Mouse (Mus musculus) limb, embryonic 12.5 days (tissue): ENCODE measurements around the gene Slc2a9. TPM values are rescaled to one million over a fixed set of nuclear protein-coding genes. Genes with fewer than 3 reads are reported as not detected.

Experiments
- ATAC-seq: fragments of 200-750 bp; cut with Nextera tagmentation; 2 replicates; pipeline ENCODE4 v1.8.0; 2017; ENCODE audit warnings: low read depth, moderate TSS enrichment; ENCODE audit not compliant: insufficient number of reproducible peaks, insufficient read depth, low FRiP score, low TSS enrichment
- H3K27ac ChIP-seq: fragments of 300-500 bp; sonication (generic); 2 replicates; pipeline ENCODE4 v1.5.1; 2016; ENCODE audit warnings: mild to moderate bottlenecking, moderate library complexity
- H3K27me3 ChIP-seq: fragments of 300-500 bp; sonication (generic); 2 replicates; pipeline ENCODE4 v1.6.1; 2016; ENCODE audit warnings: mild to moderate bottlenecking, moderate library complexity
- H3K36me3 ChIP-seq: fragments of 300-500 bp; sonication (generic); 2 replicates; pipeline ENCODE4 v1.6.1; 2016; ENCODE audit warnings: mild to moderate bottlenecking, moderate library complexity
- H3K4me1 ChIP-seq: fragments of 300-500 bp; sonication (generic); replicated peaks from 2 replicates; pipeline ENCODE4 v1.6.1; 2016
- H3K4me2 ChIP-seq: fragments of 300-500 bp; sonication (generic); 2 replicates; pipeline ENCODE4 v1.6.1; 2016; ENCODE audit warnings: mild to moderate bottlenecking, moderate library complexity
- H3K4me3 ChIP-seq: fragments of 300-500 bp; sonication (generic); replicated peaks from 2 replicates; pipeline ENCODE4 v1.5.1; 2016; ENCODE audit warnings: mild to moderate bottlenecking
- H3K9ac ChIP-seq: fragments of 300-500 bp; sonication (generic); replicated peaks from 2 replicates; pipeline ENCODE4 v1.6.1; 2016; ENCODE audit warnings: mild to moderate bottlenecking, moderate library complexity
- H3K9me3 ChIP-seq: fragments of 300-500 bp; sonication (generic); 2 replicates; pipeline ENCODE4 v1.6.1; 2016; ENCODE audit warnings: mild to moderate bottlenecking, moderate library complexity
- WGBS: fragments of 180-500 bp; shearing (Covaris S2); methylation state at CpG from one replicate; pipeline ENCODE4 v1.1.7; 2016; 5-methylcytosine and 5-hydroxymethylcytosine counted together
- polyA plus RNA-seq: library from polyadenylated mRNA; unstranded; fragments of >200 nt; fragmentation: Nextera tagmentation; extraction: Ambion mirVana; gene quantifications from 2 replicates; pipeline ENCODE4 v1.2.1, GENCODE M21; 2016

Gene Slc2a9
- polyA plus RNA-seq, 1 experiment from 2014 or later: 0.69 TPM

DNA sequence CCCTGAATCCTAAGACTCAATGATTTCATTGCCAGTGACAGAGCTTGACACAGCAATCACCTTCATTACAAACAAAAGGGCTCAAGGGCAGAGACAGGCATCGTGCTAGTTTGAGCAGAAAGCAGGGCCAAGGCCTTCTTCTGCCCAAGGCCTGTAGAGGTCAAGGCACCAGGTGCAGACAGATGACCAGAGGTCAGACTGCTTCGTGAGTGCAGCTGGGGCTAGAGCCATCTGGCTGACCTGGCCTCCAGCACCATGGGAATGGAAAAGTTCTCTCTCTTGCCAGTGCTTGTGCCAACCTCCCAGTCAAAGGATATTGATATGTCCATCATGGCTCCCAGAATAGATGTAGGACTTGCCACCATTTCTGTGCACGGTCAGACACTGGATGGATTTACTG is 33.9 kb upstream of the Slc2a9 start:
- H3K27me3 ChIP-seq: no peaks in the 10 kb centered on the region

GRCm38 (mm10) chr5:38532084-38532483 is 29.1 kb upstream of the Slc2a9 start:
- Histone ChIP-seq H3K4me1 (no peaks in the 10 kb centered on the region), H3K9ac (no peak overlapping the region), H3K27me3 (no peaks in the 10 kb centered on the region), H3K4me2 (no peak overlapping the region), H3K36me3 (peaks cover 99% of the 10 kb centered on the region), H3K9me3 (no peaks in the 10 kb centered on the region), H3K4me3 (no peak overlapping the region), H3K27ac (no peak overlapping the region)
- 90% methylated on average over 4 of the region's 4 CpGs for WGBS
- ATAC-seq: no peak

More for the DNA sequence above, 33.9 kb upstream of the Slc2a9 start:
- WGBS: 84% methylated on average over 3 of the region's 3 CpGs
- Histone ChIP-seq H3K27ac (no peak overlapping the region), H3K4me1 (no peaks in the 10 kb centered on the region), H3K9ac (no peak overlapping the region), H3K9me3 (no peaks in the 10 kb centered on the region), H3K4me3 (no peak overlapping the region), H3K4me2 (no peak overlapping the region), H3K36me3 (peaks cover 99% of the 10 kb centered on the region)
- ATAC-seq: no peak

DNA sequence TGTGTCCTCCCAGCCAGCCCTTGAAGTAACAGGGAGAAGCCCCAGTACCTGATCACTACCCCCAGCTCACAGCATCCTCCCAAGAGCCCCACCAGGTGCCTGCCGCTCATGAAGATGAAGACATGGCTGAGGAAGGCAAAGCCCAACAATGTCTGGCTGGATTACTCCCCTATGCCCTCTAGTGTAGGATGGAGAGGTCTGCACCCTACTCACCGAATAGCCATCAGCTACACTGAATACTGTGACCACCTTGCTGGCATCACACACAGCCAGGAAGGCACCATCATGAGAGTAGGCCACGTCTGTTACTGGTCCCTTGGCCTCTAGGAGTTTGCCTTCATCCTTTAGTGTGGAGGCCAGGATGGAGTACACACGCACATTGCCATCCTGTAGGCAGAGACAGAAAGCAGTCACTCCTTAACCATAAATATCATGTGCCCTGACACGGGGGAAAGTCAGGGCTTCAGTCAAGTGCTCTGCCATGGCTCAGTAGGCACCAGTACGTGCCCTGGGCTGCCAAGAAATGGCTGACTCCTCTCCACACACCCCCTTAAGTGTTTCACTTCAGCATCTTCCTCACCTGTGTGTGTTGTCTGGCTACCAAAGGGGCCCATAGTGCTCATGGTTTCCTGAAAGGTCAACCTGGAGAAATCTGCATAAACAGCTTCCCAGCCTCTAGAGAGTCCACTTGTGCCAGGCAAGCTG is 26.9 kb upstream of the Slc2a9 start:
- H3K4me1 ChIP-seq: no peaks in the 10 kb centered on the region
- no peaks in the 10 kb centered on the region for H3K9me3 ChIP-seq
- peaks cover 96% of the 10 kb centered on the region for H3K36me3 ChIP-seq
- H3K27ac ChIP-seq: no peak overlapping the region
- H3K4me3 ChIP-seq: no peak overlapping the region
- H3K9ac ChIP-seq: no peak overlapping the region
- H3K4me2 ChIP-seq: no peak overlapping the region
- H3K27me3 ChIP-seq: no peaks in the 10 kb centered on the region
- ATAC-seq: no peak
- 77% methylated on average over 6 of the region's 6 CpGs for WGBS

- Histone ChIP-seq H3K4me3 (no peak overlapping the region), H3K9me3 (no peaks in the 10 kb centered on the region), H3K36me3 (peaks cover 33% of the 10 kb centered on the region), H3K4me2 (no peak overlapping the region), H3K9ac (no peak overlapping the region), H3K27me3 (no peaks in the 10 kb centered on the region), H3K27ac (no peak overlapping the region), H3K4me1 (no peaks in the 10 kb centered on the region)
- 92% methylated on average over 5 of the region's 5 CpGs for WGBS
- ATAC-seq: no peak
These were observed 20.0 kb upstream of the Slc2a9 start for GRCm38 (mm10) chr5:38522977-38523376.

DNA sequence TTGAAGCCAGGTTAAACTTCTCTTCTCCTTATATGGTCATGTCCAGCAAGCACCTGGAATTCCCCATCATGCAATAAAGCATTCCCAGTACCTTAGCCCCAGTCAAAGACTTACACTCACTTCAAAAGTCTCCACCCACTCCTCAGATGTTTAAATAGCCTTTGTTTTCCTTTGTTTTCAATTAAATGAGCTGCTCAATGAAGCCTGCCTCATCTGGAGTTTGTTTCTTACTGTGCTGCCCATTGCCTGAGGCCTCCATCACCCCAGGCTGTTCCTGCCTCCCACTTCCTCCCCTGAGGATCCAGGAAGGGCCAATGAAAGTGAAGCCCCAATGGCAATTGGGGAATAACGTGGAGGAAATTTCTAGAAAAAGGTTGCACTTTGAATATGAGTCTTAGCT is 17.9 kb upstream of the Slc2a9 start:
- Histone ChIP-seq H3K36me3 (peaks cover 12% of the 10 kb centered on the region), H3K9ac (no peak overlapping the region), H3K27ac (no peak overlapping the region), H3K4me2 (no peak overlapping the region), H3K27me3 (no peaks in the 10 kb centered on the region), H3K9me3 (no peaks in the 10 kb centered on the region), H3K4me1 (no peaks in the 10 kb centered on the region), H3K4me3 (no peak overlapping the region)
- no peak for ATAC-seq
- 36% methylated on average over 1 of the region's 1 CpGs for WGBS

- WGBS: 72% methylated on average over 6 of the region's 6 CpGs
These were observed 13.3 kb upstream of the Slc2a9 start for GRCm38 (mm10) chr5:38516267-38516666.

DNA sequence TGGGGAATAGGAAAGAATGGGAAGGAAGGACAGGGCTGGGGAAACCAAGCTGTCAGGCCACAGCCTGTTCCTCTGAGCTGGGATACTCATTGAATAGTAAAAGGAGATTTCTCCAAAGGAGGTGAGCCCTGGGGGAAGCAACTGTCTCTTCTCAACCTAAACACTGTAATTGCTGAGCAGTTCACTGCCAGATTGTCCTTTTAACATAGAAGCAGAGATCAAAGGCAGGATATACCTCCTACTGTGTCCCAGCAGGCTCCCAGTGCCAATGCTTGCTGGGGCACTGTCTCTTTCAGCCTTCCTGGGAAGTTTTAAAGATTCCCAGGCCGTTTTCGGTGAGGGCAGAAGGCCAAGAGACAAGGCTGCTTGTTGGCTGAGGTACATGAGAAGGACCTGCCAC is 10.0 kb upstream of the Slc2a9 start:
- H3K27ac ChIP-seq: no peak overlapping the region
- H3K4me2 ChIP-seq: no peak overlapping the region
- H3K9ac ChIP-seq: no peak overlapping the region
- no peak overlapping the region for H3K4me3 ChIP-seq
- H3K27me3 ChIP-seq: no peaks in the 10 kb centered on the region
- 0% methylated on average over 2 of the region's 2 CpGs for WGBS
- no peaks in the 10 kb centered on the region; the same call in 1 of the 2 replicates for H3K4me1 ChIP-seq
- ATAC-seq: no peak
- no peaks in the 10 kb centered on the region for H3K9me3 ChIP-seq
- H3K36me3 ChIP-seq: no peaks in the 10 kb centered on the region

More at GRCm38 (mm10) chr5:38516267-38516666, 13.3 kb upstream of the Slc2a9 start:
- H3K27ac ChIP-seq: no peak overlapping the region
- no peak overlapping the region for H3K4me3 ChIP-seq
- H3K9ac ChIP-seq: no peak overlapping the region
- no peak for ATAC-seq
- H3K36me3 ChIP-seq: 0 out of 2 replicates have a peak, but pooled peaks cover under 1% of the 10 kb centered on the region
- no peaks in the 10 kb centered on the region for H3K9me3 ChIP-seq
- H3K4me1 ChIP-seq: no peaks in the 10 kb centered on the region
- H3K4me2 ChIP-seq: no peak overlapping the region
- H3K27me3 ChIP-seq: no peaks in the 10 kb centered on the region

GRCm38 (mm10) chr5:38509568-38509967 is 6.6 kb upstream of the Slc2a9 start:
- no peaks in the 10 kb centered on the region for H3K27me3 ChIP-seq
- H3K4me3 ChIP-seq: no peak overlapping the region
- no peaks in the 10 kb centered on the region for H3K36me3 ChIP-seq
- H3K4me1 ChIP-seq: peaks cover 9% of the 10 kb centered on the region
- 86% methylated on average over 4 of the region's 4 CpGs for WGBS
- ATAC-seq: no peak
- no peak overlapping the region for H3K4me2 ChIP-seq
- no peaks in the 10 kb centered on the region for H3K9me3 ChIP-seq
- H3K9ac ChIP-seq: no peak overlapping the region
- no peak overlapping the region for H3K27ac ChIP-seq

DNA sequence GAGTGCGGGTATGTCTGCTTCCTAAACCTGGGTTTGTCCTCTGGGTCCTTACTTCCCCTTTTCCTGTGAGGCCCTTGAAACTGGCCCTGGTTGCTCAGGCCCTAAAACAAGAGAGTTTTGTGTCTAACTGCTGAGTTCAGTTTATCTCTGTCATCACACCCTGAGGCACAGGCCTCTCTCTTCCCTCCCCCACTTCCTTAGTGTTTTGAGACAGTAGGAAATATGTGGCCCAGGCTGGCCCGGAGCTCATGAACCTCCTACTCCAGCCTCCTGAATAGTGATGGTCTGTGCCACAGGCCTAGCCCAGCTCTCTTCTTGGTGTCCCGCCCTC is 2.5 kb upstream of the Slc2a9 start:
- H3K4me1 ChIP-seq: peaks cover 14% of the 10 kb centered on the region
- H3K4me2 ChIP-seq: no peak overlapping the region
- no peak overlapping the region for H3K9ac ChIP-seq
- ATAC-seq: no peak
- H3K27ac ChIP-seq: no peak overlapping the region
- H3K9me3 ChIP-seq: no peaks in the 10 kb centered on the region
- no peaks in the 10 kb centered on the region for H3K27me3 ChIP-seq
- no peak overlapping the region for H3K4me3 ChIP-seq
- WGBS: 71% methylated on average over 3 of the region's 3 CpGs
- H3K36me3 ChIP-seq: no peaks in the 10 kb centered on the region

- no peak overlapping the region for H3K27ac ChIP-seq
- no peaks in the 10 kb centered on the region for H3K27me3 ChIP-seq
- no peak overlapping the region for H3K4me3 ChIP-seq
- WGBS: 51% methylated on average over 6 of the region's 6 CpGs
- H3K36me3 ChIP-seq: no peaks in the 10 kb centered on the region
- ATAC-seq: no peak
- H3K9ac ChIP-seq: no peak overlapping the region
- no peaks in the 10 kb centered on the region for H3K9me3 ChIP-seq
- H3K4me1 ChIP-seq: peaks cover 14% of the 10 kb centered on the region
- H3K4me2 ChIP-seq: no peak overlapping the region
These were observed 1.9 kb upstream of the Slc2a9 start for GRCm38 (mm10) chr5:38504747-38505434.

DNA sequence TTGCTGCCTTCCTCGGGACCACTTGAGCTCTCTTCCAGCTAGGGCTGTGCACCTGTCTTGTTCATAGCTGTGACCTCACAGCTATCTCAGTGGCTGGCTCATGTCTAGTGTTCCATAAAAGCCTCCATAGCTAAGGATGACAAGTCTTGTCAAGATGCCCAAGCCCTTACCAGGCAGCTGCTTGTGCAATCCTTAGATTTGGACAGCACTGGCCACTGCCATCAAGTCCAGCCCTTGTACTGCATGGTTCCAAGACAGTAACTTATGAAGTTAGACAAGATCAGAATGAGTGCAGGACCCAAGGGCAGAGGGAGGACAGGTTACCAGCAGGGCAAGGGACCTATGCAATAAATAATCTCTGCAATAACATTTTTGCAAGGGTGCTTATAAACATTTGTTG is 1.2 kb upstream of the Slc2a9 start:
- H3K4me3 ChIP-seq: no peak overlapping the region
- no peak for ATAC-seq
- no peak overlapping the region for H3K27ac ChIP-seq
- WGBS: 85% methylated on average over 1 of the region's 1 CpGs
- no peaks in the 10 kb centered on the region for H3K36me3 ChIP-seq
- peaks cover 14% of the 10 kb centered on the region for H3K4me1 ChIP-seq
- H3K27me3 ChIP-seq: no peaks in the 10 kb centered on the region
- no peak overlapping the region for H3K9ac ChIP-seq
- H3K9me3 ChIP-seq: no peaks in the 10 kb centered on the region
- no peak overlapping the region for H3K4me2 ChIP-seq

DNA sequence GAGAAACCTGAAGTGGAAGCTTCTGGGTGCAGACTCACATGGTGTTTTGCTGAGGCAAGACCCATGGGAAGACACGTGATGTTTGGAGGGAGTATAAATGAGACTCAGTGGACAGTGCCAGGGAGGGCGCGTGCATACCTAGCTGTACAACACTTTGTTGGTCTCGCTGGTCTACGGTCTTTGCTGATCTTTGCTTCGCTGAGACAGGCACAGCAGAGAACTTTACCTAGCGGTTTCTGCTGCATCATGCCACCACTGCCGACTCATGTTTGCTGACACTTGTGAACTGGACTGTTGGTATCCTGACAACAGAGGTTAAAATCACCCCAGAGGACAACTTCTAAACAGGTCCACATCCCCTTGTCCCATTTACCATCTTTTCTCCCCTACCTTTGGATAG is 2.9 kb downstream of the Slc2a9 start:
- no peak overlapping the region for H3K4me2 ChIP-seq
- no peak overlapping the region for H3K4me3 ChIP-seq
- no peak overlapping the region for H3K27ac ChIP-seq
- no peaks in the 10 kb centered on the region for H3K27me3 ChIP-seq
- no peak overlapping the region for H3K9ac ChIP-seq
- WGBS: 93% methylated on average over 8 of the region's 8 CpGs
- H3K36me3 ChIP-seq: no peaks in the 10 kb centered on the region
- peaks cover 10% of the 10 kb centered on the region for H3K4me1 ChIP-seq
- no peaks in the 10 kb centered on the region for H3K9me3 ChIP-seq
- no peak for ATAC-seq
